12 mouse cellular contexts compared by ENCODE assay signal in the genomic region with DNA sequence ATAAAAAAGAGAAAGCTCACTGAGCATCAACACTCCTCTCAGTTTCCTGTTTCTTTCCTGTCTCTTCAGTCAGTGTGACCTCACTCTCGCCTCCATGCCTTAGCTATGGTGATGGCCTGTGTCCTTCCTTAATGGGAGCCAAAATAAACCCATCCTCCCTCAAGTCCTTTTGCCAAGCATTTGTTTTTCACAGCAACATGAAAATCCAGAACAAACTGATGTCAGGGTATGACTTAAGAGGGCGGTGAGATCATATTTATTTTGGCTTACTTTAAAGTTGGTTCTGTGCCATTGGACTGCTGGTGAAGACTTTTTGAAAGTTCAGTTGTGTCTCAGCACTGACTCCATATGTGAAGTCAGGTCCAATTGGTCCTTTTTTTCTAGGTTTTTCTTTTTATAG. TPM values are rescaled to one million over a fixed set of nuclear protein-coding genes. Genes with fewer than 3 reads are reported as not detected.
DNase-seq lines count a peak whose midpoint lies in the region; ATAC-seq and TF ChIP-seq lines count a peak whose summit lies in the region.
"Had no signal": no experiment of that assay in that cellular context is flagged by ENCODE, and none has a peak within 500 bp of the region (broad histone marks: within the 10 kb centered on the region; RNA-seq: fewer than 3 reads in every experiment).

No protein-coding gene starts in this region.

- H3K27me3 ChIP-seq in kidney, postnatal 0 days (ENCODE audit: insufficient read depth, low read length), result no peaks in the 10 kb centered on the region
- no peaks in the 10 kb centered on the region for H3K27me3 ChIP-seq in kidney, embryonic 16.5 days (ENCODE audit: insufficient read depth, low read length)
- no peaks in the 10 kb centered on the region for H3K27me3 ChIP-seq in heart, adult 2 months (ENCODE audit: control insufficient read depth, insufficient read depth, low read length)
- H3K27me3 ChIP-seq in lung, postnatal 0 days (replicated peaks; ENCODE audit: insufficient read depth, low read length), result no peaks in the 10 kb centered on the region
- H3K27me3 ChIP-seq in forebrain, postnatal 0 days (ENCODE audit: insufficient read depth, low read length), result no peaks in the 10 kb centered on the region
- H3K27me3 ChIP-seq: embryonic facial prominence, embryonic 15.5 days; limb, embryonic 15.5 days had no signal

- no peaks in the 10 kb centered on the region for H3K79me2 ChIP-seq in heart, adult 2 months (replicated peaks; ENCODE audit: control insufficient read depth, insufficient read depth, low read length)

- TF ChIP-seq CTCF in kidney, postnatal 0 days (IDR thresholded peaks at IDR 0.05; ENCODE audit: low read depth), result no peak
- no peak for TF ChIP-seq CTCF in heart, adult 2 months (IDR thresholded peaks at IDR 0.05)
- no peak for TF ChIP-seq CTCF in lung, postnatal 0 days (IDR thresholded peaks at IDR 0.05)
- TF ChIP-seq CTCF in forebrain, postnatal 0 days (IDR thresholded peaks at IDR 0.05; ENCODE audit: low read depth), result no peak

- no peak for ATAC-seq in kidney, postnatal 0 days (replicated peaks; ENCODE audit: low FRiP score, low read depth)
- ATAC-seq in kidney, embryonic 16.5 days (ENCODE audit: low FRiP score, low TSS enrichment), result no peak
- peak; percentile 5; the same call in 1 of the 2 replicates for ATAC-seq in lung, postnatal 0 days
- ATAC-seq in activated CD4-positive, CD25-positive, alpha-beta regulatory T cell, adult 4 months, result no peak
- no peak for ATAC-seq in forebrain, postnatal 0 days

- no peak overlapping the region for H3K4me2 ChIP-seq in kidney, postnatal 0 days (ENCODE audit: low read length)
- no peak overlapping the region for H3K4me2 ChIP-seq in kidney, embryonic 16.5 days (replicated peaks; ENCODE audit: low read depth, low read length)
- H3K4me2 ChIP-seq in lung, postnatal 0 days (replicated peaks; ENCODE audit: low read depth, low read length), result no peak overlapping the region
- H3K4me2 ChIP-seq in forebrain, postnatal 0 days (ENCODE audit: low read depth), result no peak overlapping the region

- H3K4me3 ChIP-seq in kidney, postnatal 0 days (replicated peaks; ENCODE audit: low read depth, low read length), result no peak overlapping the region
- no peak overlapping the region for H3K4me3 ChIP-seq in kidney, embryonic 16.5 days (ENCODE audit: low read length)
- no peak overlapping the region for H3K4me3 ChIP-seq in heart, adult 2 months
- H3K4me3 ChIP-seq in lung, postnatal 0 days (ENCODE audit: low read depth, low read length), result no peak overlapping the region
- H3K4me3 ChIP-seq in forebrain, postnatal 0 days (ENCODE audit: low read depth, low read length), result no peak overlapping the region
- H3K4me3 ChIP-seq: embryonic facial prominence, embryonic 15.5 days; limb, embryonic 15.5 days had no signal

- no peak for TF ChIP-seq POLR2A in heart, adult 2 months (IDR thresholded peaks at IDR 0.05; ENCODE audit: insufficient read depth, low read depth, low read length)

- intact Hi-C loops in heart, adult 2 months (cut with DNase I), result loop anchor here (5.0 kb wide), 2 partner anchors 232 to 238 kb away; partner anchors contain the start of gene Ddx18

- 64% methylated on average over 2 of the region's 2 CpGs for WGBS in kidney, postnatal 0 days
- 54% methylated on average over 2 of the region's 2 CpGs for WGBS in kidney, embryonic 16.5 days
- WGBS in heart, adult 2 months, result 29% methylated on average over 2 of the region's 2 CpGs
- 48% methylated on average over 2 of the region's 2 CpGs for WGBS in lung, postnatal 0 days
- WGBS in forebrain, postnatal 0 days, result 93% methylated on average over 2 of the region's 2 CpGs

- DNase-seq in kidney, postnatal 0 days (ENCODE audit: low spot score), result peak; percentile 36
- peak; percentile 27 for DNase-seq in Muller cell, postnatal 12 days (ENCODE audit: inconsistent ontology term)
- peak in 1 of 2 experiments; percentile 46 for DNase-seq in heart, adult 2 months
- DNase-seq in lung, postnatal 0 days (ENCODE audit: low spot score), result peak; percentile 75
- no peak for DNase-seq in forebrain, postnatal 0 days
- DNase-seq in spleen, postnatal 4 days (ENCODE audit: low spot score in 2 of 2), result no peak
- DNase-seq: cerebellum, postnatal 10 days; thymus, adult 2 months had no signal

- H3K9me3 ChIP-seq in kidney, postnatal 0 days (replicated peaks; ENCODE audit: low read length), result no peaks in the 10 kb centered on the region
- no peaks in the 10 kb centered on the region for H3K9me3 ChIP-seq in kidney, embryonic 16.5 days (ENCODE audit: low read length)
- H3K9me3 ChIP-seq in lung, postnatal 0 days (ENCODE audit: low read length), result no peaks in the 10 kb centered on the region
- no peaks in the 10 kb centered on the region for H3K9me3 ChIP-seq in forebrain, postnatal 0 days (ENCODE audit: low read length)
- H3K9me3 ChIP-seq: embryonic facial prominence, embryonic 15.5 days; limb, embryonic 15.5 days had no signal

- no peaks in the 10 kb centered on the region for H3K36me3 ChIP-seq in kidney, postnatal 0 days (ENCODE audit: insufficient read depth, low read length)
- H3K36me3 ChIP-seq in kidney, embryonic 16.5 days (ENCODE audit: insufficient read depth, low read length), result no peaks in the 10 kb centered on the region
- H3K36me3 ChIP-seq in heart, adult 2 months (ENCODE audit: control insufficient read depth, insufficient read depth, low read length), result no peaks in the 10 kb centered on the region; the same call in 1 of the 2 replicates
- H3K36me3 ChIP-seq in lung, postnatal 0 days (ENCODE audit: insufficient read depth, low read length), result no peaks in the 10 kb centered on the region
- 0 out of 2 replicates have a peak, but pooled peaks cover 5% of the 10 kb centered on the region for H3K36me3 ChIP-seq in forebrain, postnatal 0 days (ENCODE audit: insufficient read depth)
- H3K36me3 ChIP-seq: embryonic facial prominence, embryonic 15.5 days; limb, embryonic 15.5 days had no signal

- H3K27ac ChIP-seq in kidney, postnatal 0 days, result no peak overlapping the region
- no peak overlapping the region for H3K27ac ChIP-seq in kidney, embryonic 16.5 days (ENCODE audit: low read length)
- peak overlapping the region; percentile 96; the same call in 1 of the 2 replicates for H3K27ac ChIP-seq in heart, adult 2 months
- H3K27ac ChIP-seq in lung, postnatal 0 days (ENCODE audit: low read length), result no peak overlapping the region; the same call in 1 of the 2 replicates
- no peak overlapping the region for H3K27ac ChIP-seq in forebrain, postnatal 0 days (ENCODE audit: low read depth, low read length)
- H3K27ac ChIP-seq: embryonic facial prominence, embryonic 15.5 days; limb, embryonic 15.5 days had no signal

- H3K4me1 ChIP-seq in kidney, postnatal 0 days (replicated peaks; ENCODE audit: insufficient read depth, low read length), result peaks cover 4% of the 10 kb centered on the region; the same call in 1 of the 2 replicates
- H3K4me1 ChIP-seq in kidney, embryonic 16.5 days (ENCODE audit: insufficient read depth, low read length), result peaks cover 24% of the 10 kb centered on the region
- H3K4me1 ChIP-seq in heart, adult 2 months (ENCODE audit: control insufficient read depth, insufficient read depth, low read length), result peaks cover 3% of the 10 kb centered on the region; the same call in 1 of the 2 replicates
- H3K4me1 ChIP-seq in lung, postnatal 0 days (ENCODE audit: insufficient read depth, low read depth, low read length), result peaks cover 7% of the 10 kb centered on the region; the same call in 1 of the 2 replicates
- peaks cover 19% of the 10 kb centered on the region; the same call in 1 of the 2 replicates for H3K4me1 ChIP-seq in forebrain, postnatal 0 days (ENCODE audit: insufficient read depth)

- TF ChIP-seq EP300 in heart, adult 2 months (IDR thresholded peaks at IDR 0.05; ENCODE audit: insufficient read depth, low read depth, low read length), result 0 out of 2 replicates have a peak, but pooled peaks have one; percentile 18
- TF ChIP-seq EP300 in lung, postnatal 0 days (IDR thresholded peaks at IDR 0.05), result no peak

- H3K9ac ChIP-seq in kidney, postnatal 0 days (ENCODE audit: low read depth, low read length), result no peak overlapping the region
- H3K9ac ChIP-seq in kidney, embryonic 16.5 days (replicated peaks; ENCODE audit: low read length), result no peak overlapping the region
- H3K9ac ChIP-seq in heart, adult 2 months (ENCODE audit: low read depth, low read length), result no peak overlapping the region
- no peak overlapping the region for H3K9ac ChIP-seq in lung, postnatal 0 days (replicated peaks; ENCODE audit: low read depth)
- no peak overlapping the region for H3K9ac ChIP-seq in forebrain, postnatal 0 days
- H3K9ac ChIP-seq: embryonic facial prominence, embryonic 15.5 days; limb, embryonic 15.5 days had no signal

RNA-seq across cellular contexts. Expression of gene Insig2, which starts 3.0 kb away (rescaled TPM):
- polyA plus RNA-seq in kidney, postnatal 0 days (2015; fragmentation: Nextera tagmentation; extraction: Ambion mirVana), result 46.9 and 52.8 TPM in 2 replicates
- polyA plus RNA-seq in kidney, embryonic 16.5 days (2015; fragmentation: Nextera tagmentation; extraction: Ambion mirVana), result 34.3 and 36.5 TPM in 2 replicates
- total RNA-seq in heart, adult 2 months (2021), result 10 to 100 TPM; 55.0 to 69.5 TPM
- polyA plus RNA-seq in heart, adult 2 months (2012; rRNA removed), result 42.5 and 76.5 TPM in 2 replicates
- polyA plus RNA-seq in lung, postnatal 0 days (2015; fragmentation: Nextera tagmentation; extraction: Ambion mirVana), result 60.0 and 69.6 TPM in 2 replicates
- polyA plus RNA-seq in activated CD4-positive, CD25-positive, alpha-beta regulatory T cell, adult 4 months (2017; shearing (Covaris generic)), result 10 to 100 TPM; 33.8 to 36.0 TPM
- total RNA-seq in forebrain, postnatal 0 days (2014; rRNA removed), result 19.5 and 35.1 TPM in 2 replicates
- 28.4 and 39.1 TPM in 2 replicates for polyA plus RNA-seq in forebrain, postnatal 0 days (2015; fragmentation: Nextera tagmentation; extraction: Ambion mirVana)

Comparison
In these comparisons a context has a peak if more than half of its experiments do, and no peak if none do; other contexts are left out.
1. DNase-seq: peak in kidney, postnatal 0 days (single experiment), Muller cell, postnatal 12 days (single experiment) and lung, postnatal 0 days (single experiment); none in forebrain, postnatal 0 days (single experiment) and spleen, postnatal 4 days (0 of 2).